Mouse (Mus musculus) testis, postnatal 14 days (tissue): ENCODE measurements around the gene Hdac7.

Experiments
- DNase-seq: peaks from one replicate; pipeline ENCODE4 v3.0.0; 2021; ENCODE audit warnings: low spot score

Gene Hdac7

DNA sequence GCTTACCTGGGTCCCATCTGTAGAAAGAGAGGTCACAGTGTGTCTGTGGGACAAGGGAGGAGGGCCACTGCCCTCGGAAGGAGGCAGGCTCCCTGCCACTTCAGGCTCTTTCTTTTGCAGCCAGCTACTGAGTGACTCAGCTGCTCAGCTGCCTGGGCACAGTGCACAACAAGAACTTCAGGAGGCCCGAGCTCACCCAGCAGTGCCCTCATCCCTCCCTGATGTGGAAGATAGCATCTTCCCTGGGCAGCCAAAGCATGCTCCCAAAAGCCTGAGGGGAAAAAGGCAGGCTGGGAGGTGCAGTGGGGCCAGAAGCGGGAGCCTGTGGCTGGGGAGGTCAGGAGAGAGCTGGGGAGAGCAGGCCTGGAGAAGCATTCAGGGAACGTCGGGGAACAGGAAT is 29.6 kb downstream of the Hdac7 start:
- DNase-seq = no peak

DNA sequence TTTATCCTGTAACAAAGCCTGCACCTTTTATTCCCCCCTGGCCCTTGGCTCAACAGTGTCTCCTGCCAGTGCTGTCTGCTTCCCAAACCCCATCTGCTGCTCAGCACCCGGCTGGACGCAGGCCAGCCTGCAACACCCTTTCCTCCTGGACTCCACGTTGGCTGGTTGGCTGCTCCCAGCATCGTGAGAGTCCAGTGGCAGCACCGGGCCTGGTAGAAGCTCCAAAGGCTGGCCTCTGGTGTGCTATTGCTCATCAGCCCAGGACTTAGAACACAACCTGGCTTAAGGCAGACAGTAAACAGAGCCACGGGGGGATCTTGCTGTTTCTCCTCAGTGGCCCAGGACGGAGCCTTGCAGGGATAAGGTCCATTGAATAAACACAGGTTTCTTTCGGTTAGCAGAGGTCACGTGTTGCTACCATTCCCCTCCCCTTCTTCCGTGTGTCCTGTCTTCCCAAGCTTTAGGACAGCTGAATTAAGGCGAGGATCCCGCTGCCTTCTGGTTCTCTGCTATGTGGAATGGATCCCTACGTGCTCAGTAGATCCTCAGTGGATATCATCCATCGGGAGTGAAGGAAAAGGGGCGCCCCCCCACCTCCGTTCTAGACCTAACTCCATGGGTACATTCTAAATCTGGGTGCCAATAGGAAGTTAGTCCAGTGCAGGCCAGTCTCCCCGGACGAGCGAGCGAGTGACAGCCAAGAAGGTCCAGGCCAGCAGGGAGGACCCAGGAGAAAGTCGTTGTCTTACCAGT is 30.7 kb downstream of the Hdac7 start:
- DNase-seq = no peak

DNA sequence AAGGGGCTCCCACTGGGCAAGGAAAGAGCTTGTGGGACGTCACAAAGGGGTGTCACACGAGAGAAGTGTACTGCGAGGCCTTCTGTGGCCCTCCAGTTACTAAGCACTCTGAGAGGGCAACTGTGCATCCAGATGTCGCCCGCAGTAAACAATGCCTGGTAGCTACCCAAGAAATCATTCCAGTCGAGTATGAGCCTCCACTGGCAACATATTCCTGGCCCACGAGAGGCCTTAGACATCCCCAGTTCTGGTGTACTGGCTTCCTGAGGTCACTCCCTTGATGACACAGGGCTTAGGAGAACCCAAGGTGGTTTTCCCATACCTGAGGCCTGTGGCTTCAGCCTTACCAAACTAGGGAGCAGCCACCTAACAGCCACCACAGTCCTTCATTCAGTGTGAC is 31.4 kb downstream of the Hdac7 start:
- no peak for DNase-seq

DNA sequence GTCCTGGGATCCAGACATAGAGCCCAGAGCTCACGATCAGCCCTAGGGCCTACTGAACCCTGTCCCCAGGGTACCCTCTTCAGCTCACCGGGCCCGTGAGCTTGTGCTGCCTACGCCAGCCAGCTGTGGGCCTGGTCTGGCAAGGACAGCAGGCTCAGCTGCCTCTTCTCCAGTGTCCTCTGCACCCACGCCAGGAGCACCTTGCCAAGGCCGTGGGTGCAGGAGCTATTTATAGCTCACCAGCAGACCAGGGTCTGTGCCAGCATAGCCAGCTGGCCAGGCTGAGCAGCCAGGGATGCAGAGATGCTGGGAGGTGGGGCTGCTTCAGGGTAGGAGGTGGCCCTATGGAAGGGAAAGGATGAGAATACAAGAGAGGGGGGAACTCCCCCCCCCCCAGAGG is 32.2 kb downstream of the Hdac7 start:
- peak; percentile 80 for DNase-seq

DNA sequence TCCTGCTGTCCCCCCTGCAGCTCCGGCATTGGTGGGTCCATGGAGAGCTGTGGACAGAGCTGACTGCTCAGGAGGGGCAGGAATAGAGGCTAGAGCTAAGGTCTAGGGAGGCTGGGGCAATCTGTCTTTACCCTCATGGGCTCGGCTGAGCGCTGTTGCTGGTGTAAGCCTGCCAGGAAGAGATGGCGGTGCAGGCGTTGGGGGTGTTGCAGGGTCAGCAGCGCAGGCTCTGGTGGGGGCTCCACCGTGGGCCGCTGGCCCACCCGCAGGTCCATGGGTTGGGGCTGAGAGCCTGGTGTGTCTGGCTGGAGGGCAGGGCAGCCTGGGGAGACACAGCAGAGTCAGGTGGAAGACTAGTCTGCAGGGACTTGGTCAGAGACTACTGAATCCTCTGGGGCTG is 33.0 kb downstream of the Hdac7 start:
- DNase-seq = no peak

DNA sequence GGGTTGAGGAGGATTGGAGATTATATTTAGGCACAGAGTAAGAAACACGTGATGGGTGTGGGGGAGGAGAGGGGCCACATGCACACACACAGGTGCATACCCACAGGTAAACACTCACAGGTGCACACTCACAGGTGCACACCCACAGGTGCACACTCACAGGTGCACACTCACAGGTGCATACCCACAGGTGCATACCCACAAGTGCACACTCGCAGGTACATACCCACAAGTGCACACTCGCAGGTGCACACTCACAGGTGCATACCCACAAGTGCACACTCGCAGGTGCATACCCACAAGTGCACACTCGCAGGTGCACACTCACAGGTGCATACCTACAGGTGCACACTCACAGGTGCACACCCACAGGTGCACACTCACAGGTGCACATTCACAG is 33.9 kb downstream of the Hdac7 start:
- DNase-seq = no peak

DNA sequence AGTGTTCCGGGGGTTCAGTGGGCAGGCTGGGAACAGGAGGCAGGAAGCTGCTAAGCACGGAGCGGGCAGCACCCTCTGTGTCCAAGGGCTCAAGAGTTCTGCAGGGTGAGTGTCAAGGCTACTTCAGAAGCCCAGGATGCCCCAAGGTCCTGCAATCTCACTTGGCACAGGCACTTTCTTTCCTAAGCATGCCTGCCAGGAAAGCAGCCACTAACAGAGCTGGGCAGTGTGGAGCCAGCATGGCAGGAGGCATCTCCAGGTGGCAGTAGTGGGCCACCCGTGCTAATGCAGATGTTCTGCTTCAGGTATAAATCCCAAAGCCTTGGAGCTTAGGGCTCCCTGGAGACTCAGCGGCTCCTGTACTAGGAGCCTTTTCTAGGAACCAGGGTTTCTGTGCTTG is 34.4 kb downstream of the Hdac7 start:
- peak; percentile 63 for DNase-seq

DNA sequence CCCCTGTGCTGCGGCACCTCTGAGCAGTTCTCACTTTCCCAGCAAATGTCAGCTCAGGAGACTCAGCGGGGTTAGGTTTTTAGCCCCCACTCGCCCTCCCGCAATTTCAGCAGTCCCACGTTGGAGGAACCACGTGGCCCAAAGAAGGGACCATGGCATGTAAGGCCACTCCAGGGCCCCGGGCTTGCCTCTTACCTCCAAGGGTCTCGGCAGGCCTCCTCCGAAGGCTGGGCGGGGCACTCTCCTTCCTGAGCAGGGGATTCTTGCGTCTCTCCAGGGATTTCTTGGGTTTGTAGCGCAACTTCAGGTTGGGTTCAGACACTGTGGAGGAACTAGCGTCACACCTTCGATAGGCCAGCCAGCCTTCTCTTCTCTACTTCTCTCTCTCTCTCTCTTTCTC is 35.1 kb downstream of the Hdac7 start:
- DNase-seq = no peak

DNA sequence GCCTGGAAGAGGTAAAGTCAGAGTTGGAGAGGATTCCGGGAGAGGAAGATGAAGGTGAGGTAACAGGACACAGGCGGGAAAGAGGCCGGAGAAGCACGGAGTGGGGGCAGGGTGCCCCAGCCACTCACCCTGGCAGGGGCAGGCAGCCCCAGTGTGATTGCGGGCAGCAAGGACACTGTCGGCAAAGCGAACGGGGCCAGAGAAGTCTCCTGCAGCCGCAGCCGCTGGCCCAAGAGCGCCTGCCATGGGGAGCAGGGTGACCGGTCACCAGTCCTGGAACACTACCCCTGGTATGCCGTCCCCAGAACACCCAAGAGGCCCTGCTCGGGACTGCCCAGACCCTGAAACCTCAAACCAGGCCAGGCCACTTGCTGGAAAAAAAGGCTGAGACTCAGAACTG is 35.8 kb downstream of the Hdac7 start:
- DNase-seq = no peak

DNA sequence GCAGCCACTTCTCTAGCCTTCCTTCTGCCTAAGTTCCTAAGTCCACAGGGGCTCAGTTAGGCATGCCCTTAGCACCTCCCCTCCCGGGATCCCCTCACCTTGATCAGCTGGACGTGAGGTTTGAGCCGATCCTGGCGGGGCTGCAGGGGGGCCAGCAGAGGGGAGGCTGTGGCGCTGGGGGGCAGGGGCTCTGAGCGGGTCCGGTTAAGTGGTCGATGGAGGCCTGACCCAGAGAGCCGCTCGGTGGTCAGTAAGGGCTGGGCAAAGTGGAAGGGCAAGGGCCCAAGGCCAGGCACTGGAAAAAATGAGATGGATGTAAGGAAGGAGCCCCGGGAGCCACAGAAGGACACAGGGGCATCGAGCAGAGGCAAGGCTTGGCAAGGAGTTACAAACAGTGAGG is 36.4 kb downstream of the Hdac7 start:
- DNase-seq = no peak

DNA sequence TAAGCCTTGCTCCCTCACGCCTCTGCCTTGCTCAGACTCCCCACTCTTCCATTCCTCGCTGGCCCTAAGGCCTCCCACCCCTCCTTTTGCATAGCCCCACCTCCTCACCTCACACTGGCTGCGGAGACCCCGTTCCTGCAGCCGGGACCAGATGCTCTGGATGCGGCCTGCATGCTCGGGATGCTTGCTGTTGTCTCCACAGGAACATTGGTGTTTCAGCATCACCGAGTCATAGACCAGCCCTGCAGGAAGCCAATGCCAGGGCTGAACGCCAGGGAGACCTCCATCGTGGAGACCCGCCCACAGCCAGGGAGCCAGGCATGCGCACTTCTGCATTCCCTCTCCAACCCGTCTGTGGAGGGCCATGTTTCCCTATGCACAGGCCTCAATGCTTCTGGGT is 41.7 kb downstream of the Hdac7 start:
- DNase-seq = no peak

DNA sequence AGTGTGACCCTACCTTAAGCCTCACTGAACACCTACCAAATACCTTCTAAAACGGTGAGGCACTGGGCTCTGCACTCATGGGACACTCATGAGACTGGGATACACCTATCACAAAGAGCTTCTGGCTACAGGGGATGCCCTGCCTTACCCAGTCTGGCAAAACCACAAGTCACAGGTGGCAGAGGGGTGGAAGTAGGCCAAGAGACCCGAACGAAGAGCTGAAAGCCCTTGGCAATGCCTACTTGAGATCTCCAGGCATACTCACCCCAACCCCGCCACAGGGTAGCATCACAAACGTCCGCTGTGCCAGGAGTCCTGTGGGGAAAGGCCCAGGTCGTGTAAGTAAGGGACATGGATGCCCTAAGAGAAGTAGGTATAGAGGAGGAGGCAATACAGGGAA is 42.5 kb downstream of the Hdac7 start:
- no peak for DNase-seq

DNA sequence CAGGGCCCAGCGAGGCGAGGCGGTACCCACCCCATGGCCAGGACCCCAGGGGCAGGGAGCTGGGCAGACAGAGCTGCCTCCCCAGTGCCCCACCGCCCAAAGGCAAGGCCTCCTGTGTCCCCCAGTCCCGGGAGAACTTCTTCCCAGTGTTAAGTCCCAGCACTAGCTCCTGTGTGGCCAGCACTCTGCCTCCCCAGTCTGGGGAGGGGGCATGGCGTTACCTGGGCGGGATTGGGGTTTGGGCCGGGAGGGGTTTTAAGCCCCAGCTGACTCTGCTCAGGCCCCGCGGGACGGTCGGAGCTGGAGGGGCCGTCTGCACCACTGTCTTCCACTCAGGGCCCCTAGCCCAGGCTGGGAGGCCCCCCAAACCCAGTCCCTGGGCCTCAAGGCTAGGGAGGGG is 43.4 kb downstream of the Hdac7 start:
- DNase-seq = no peak

DNA sequence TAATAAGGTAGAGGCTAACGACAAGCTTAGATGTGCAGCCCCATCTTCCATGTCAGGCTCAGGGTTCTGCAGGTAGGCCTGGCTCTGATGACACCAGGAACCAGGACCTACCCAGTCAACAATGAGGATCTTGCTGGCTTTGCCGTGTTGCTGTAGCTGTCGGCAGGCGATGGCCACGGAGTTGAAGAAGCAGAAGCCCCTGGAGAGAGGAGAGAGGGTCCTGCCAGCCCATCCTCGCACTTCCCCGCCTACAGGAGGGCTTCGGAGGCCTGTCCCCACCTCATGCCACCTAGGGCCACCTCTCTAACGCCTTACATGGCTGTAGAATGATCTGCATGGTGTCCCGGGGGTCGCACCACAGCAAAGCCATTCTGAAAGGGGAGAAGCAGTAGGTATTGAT is 44.9 kb downstream of the Hdac7 start:
- no peak for DNase-seq

DNA sequence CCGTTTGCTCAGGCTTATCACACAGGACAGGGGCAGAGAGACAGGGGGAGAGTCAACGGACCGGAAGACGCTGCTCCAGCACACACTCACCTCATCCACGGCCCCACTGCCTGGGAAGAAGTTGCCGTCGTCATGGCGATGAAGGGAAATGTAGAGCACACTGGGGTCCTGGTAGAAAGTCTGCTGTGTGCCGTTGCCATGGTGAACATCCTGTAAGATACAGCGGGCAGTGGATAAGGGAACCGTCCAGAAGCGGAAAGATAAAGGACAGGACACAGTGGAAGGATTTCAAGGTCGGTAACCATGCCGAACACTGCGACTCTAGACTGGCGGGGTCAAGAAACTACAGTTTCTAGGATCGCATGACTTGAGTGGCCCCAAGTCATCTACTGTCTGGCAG is 46.2 kb downstream of the Hdac7 start:
- DNase-seq = no peak

DNA sequence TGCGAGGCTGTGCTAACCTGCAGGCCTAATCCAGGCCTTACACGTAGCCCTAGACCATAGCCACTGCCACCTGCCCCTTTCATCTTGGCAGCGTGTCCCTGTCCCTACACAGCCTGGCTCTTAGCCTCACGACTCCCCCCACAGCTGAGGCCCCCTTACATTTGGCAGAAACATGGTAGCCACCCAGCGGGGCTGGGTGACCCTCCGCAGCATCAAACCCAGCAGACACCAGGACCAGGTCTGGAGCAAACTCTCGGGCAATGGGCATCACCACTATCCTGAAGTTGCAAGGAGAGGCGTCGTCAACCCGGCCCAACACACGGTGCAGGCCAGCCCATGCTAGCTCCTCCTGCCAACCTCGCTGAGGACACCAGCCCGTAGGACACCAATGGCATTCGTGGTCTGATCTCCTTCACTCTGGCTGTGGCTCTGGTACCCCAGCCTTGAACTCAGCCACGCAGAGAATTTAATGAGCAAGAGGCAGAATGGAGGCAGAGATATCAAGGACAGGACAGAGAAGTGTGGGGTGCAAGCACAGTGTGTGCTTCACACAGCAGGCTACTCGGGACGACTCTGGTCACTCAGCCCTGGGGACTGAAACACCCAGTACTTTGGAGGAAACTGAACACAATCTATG is 47.5 kb downstream of the Hdac7 start:
- no peak for DNase-seq

DNA sequence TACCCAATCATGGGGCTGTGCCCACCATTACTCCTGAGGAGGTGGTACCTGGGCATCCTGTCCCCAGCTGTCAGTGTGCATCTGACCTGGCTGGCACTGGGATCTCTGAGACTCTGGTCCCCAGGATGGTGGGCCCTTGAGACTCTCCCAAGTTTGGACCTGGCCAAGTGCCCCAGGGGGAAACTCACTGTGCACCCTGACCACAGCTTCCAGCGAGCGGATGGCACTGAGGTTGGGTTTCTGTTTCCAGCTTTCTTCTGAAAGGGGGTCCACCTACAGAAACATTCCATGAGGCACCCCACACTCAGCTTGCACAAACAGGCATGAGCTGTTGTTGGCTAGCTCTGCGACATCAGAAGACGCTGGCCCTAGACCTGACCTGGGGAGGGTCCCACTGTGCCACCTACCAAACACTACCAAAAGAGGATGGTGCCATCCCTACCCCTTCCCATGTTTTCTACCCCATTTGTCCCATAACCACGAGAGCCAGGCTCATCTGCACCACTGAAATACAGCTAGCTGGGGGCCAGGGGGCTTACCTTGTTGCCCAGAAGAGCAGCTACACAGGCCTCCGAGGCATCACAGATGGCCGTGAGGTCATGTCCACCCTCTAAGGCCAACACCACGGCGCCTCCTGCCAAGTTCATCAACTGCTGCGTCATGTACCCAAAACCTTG is 48.6 kb downstream of the Hdac7 start:
- no peak for DNase-seq

DNA sequence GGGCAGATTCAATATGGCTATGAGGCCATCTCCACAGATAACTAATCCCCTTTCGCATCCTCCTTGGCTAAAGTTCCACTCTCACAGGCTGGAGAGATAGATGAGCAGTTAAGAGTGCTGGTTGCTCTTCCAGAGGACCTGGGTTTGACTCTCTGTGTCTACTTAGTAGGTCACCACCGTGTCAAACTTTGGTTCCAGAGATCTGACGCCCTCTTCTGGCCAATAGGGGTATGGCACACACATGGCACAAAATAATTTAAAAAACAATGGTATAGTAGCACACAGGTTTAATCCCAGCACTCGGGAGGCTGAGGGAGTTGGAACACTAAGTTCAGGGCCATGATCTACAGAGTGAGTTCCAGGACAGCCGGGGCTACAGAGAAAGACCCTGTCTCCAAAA is 50.0 kb downstream of the Hdac7 start:
- DNase-seq = no peak

DNA sequence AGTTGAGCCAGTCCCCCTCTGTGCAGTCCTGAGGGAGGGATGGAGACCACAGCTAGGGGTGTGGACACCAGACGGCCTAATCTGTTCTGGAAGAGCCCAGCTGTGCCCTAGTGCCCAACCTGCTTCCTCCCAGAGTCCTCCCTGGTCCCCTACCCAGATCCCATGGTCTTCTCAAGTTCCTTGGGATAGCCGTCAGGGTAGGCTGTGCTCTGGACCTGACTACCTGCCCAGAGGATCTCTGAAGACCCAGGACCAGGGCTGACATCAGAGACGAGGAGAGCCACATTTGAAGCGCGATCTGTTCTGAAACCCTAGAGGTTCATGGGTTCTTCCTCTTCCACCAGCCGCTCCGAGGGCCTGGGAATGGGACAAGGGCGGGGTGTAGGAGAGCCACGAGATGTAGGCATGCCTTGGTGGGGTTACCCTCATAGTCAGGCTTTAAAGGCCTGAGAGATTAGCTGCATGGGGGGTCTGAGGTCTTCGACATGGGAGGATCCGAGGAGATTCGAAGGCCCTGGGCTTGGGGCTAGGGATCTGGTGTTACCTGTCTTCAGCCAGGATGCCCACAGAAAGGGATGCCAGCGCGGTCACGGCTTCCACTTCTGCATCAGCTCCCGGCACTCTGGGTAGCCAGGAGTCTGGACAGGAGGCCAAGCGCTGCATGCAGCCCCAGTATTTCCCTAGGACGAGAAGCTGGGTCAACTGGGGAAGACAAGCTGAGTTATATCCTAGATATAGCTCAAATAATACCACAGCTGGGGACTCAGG is 50.7 kb downstream of the Hdac7 start:
- no peak for DNase-seq

DNA sequence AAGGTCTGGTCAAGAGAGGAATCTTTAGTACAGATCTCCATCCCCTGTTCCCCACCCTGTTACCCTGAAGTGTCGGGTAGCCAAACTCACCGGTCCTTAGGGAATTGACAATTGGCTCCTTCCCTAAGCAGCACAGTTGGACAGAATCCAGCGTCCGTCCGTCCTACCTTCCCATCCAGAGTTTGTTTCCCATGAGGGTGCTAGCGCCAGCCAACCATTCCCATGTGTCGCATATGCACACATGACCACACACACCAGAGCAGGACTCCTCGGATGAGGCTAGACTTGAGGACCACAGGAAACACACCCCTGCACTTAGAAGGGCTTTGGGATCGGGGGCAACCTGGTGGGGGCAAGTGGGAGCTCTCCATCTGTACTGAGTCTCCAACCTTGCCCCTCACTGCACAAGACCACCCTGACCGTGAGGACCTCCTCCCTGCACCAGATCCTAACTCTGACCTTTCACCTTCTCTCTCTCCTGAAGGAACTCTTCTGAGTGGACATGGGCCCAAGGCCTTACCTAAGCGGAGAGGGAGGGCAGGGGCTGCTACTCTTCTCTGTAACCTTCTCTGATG is 53.1 kb downstream of the Hdac7 start:
- DNase-seq = no peak

DNA sequence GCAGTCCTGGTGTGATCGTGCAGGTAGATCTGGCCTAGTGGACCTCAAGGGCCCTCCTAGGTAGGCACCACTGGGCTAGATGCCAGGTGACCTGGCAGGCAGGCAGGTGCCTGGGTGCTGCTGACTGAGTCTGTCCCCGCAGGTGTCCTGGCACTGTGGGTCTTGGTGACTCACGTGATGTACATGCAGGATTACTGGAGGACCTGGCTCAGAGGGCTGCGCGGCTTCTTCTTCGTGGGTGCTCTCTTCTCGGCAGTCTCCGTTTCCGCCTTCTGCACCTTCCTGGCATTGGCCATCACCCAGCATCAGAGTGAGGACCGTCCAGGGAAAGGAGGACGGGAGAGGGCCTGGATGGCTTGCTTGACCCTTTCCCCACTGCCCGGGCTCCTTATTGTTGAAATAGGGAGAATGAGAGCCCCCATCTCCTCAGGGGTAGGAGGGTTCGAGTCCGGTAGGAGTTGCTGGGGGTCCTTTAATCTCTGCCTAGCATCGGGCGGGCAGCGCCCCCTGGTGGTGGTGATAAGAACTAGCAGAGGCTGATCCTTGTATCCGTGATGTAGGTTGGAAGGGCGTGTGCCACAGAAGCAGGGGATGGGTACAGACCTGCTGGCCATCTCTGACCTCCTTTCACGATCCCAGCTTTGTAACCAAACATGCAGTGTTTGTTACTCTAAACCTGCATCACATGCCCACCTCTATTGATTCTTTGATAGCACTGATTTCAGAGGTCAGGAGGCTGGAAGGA is 54.4 kb downstream of the Hdac7 start:
- no peak for DNase-seq

DNA sequence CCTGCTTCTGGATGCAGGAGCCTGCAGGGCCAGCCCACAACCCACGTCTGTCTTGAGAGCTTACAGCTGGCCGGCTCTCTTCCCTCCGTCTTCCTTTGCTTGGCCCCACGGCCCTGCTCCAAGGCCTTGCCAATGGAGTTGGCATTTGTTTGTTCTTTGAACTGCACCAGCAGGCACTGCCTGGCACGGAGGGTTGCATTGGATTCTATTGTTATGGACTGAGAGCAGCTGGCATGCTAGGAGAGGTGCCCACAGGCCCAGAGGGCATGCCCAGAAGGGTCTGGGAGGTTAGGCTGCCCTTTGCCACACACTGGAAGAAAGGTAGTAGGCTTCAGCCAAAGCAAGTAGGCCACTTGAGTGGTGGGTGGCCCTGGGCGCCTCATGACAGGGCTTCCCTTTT is 55.5 kb downstream of the Hdac7 start:
- no peak for DNase-seq
